Mouse (Mus musculus): ENCODE measurements around the gene Crygd.
"Not testable (repeated sequence)": the region's sequence is repeated elsewhere in the genome, so short reads cannot be mapped to it uniquely, and the experiment has no call there.

Gene Crygd

GRCm38 (mm10) chr1:65063352-65063751 lies at the start of gene Crygd:
TSS of gene Crygd (minus strand) at chr1:65063452.
- no peak for DNase-seq

- no peak for DNase-seq
Measured at GRCm38 (mm10) chr1:65112807-65113196, 49.5 kb upstream of the Crygd start.

GRCm38 (mm10) chr1:65112031-65112806 lies 49.0 kb upstream of the Crygd start:
- DNase-seq: peak; percentile 59 to 80

GRCm38 (mm10) chr1:65109756-65110435 lies 46.6 kb upstream of the Crygd start:
- DNase-seq: no peak

GRCm38 (mm10) chr1:65109196-65109595 lies 45.9 kb upstream of the Crygd start:
- no peak for DNase-seq

- DNase-seq: no peak
Measured at GRCm38 (mm10) chr1:65107654-65108279, 44.5 kb upstream of the Crygd start.

GRCm38 (mm10) chr1:65103273-65103672 lies 40.0 kb upstream of the Crygd start, which contains the start of gene Cryga:
TSS of gene Cryga (minus strand) at chr1:65103373.
- no peak for DNase-seq

- no peak for DNase-seq
Measured at GRCm38 (mm10) chr1:65096953-65097352, 33.7 kb upstream of the Crygd start.

GRCm38 (mm10) chr1:65091566-65091965 lies 28.3 kb upstream of the Crygd start:
- DNase-seq: no peak

GRCm38 (mm10) chr1:65090370-65090769 lies 27.1 kb upstream of the Crygd start:
- no peak for DNase-seq

- DNase-seq: no peak
Measured at GRCm38 (mm10) chr1:65088567-65089356, 25.5 kb upstream of the Crygd start.

- no peak for DNase-seq
Measured at GRCm38 (mm10) chr1:65082188-65082587, 18.9 kb upstream of the Crygd start, which contains the start of gene Crygb. TSS of gene Crygb (minus strand) at chr1:65082288.

- DNase-seq: no peak
Measured at GRCm38 (mm10) chr1:65075607-65076006, 12.4 kb upstream of the Crygd start.

GRCm38 (mm10) chr1:65073589-65073988 lies 10.3 kb upstream of the Crygd start, which contains the start of gene Crygc:
TSS of gene Crygc (minus strand) at chr1:65073689.
- DNase-seq: no peak

- no peak for DNase-seq
Measured at GRCm38 (mm10) chr1:65067842-65068241, 4.6 kb upstream of the Crygd start.

GRCm38 (mm10) chr1:65064201-65064600 lies 949 bp upstream of the Crygd start:
- DNase-seq: no peak

- no peak for DNase-seq
Measured at GRCm38 (mm10) chr1:65052140-65052539, 11.1 kb downstream of the Crygd start.

- no peak for DNase-seq
Measured at GRCm38 (mm10) chr1:65051696-65052095, 11.6 kb downstream of the Crygd start.

- not testable (repeated sequence) for DNase-seq
Measured at GRCm38 (mm10) chr1:65050952-65051351, 12.3 kb downstream of the Crygd start, which contains the start of gene Cryge. TSS of gene Cryge (minus strand) at chr1:65051149.

- DNase-seq: peak; percentile 38 to 59
Measured at GRCm38 (mm10) chr1:65048781-65049180, 14.5 kb downstream of the Crygd start.

- DNase-seq: peak in 1 of 2 experiments; percentile 39
Measured at GRCm38 (mm10) chr1:65046401-65047109, 16.7 kb downstream of the Crygd start.

- DNase-seq: no peak
Measured at GRCm38 (mm10) chr1:65043433-65043832, 19.8 kb downstream of the Crygd start.

Data from cerebellum, postnatal 25 days (tissue).